Mouse (Mus musculus): ENCODE data around the gene Bcap31. TPM values are rescaled to one million over a fixed set of nuclear protein-coding genes. Genes with fewer than 3 reads are reported as not detected.

Bcap31 gene
- polyA plus RNA-seq, 1 experiment from 2014 or later = 244 TPM

DNA sequence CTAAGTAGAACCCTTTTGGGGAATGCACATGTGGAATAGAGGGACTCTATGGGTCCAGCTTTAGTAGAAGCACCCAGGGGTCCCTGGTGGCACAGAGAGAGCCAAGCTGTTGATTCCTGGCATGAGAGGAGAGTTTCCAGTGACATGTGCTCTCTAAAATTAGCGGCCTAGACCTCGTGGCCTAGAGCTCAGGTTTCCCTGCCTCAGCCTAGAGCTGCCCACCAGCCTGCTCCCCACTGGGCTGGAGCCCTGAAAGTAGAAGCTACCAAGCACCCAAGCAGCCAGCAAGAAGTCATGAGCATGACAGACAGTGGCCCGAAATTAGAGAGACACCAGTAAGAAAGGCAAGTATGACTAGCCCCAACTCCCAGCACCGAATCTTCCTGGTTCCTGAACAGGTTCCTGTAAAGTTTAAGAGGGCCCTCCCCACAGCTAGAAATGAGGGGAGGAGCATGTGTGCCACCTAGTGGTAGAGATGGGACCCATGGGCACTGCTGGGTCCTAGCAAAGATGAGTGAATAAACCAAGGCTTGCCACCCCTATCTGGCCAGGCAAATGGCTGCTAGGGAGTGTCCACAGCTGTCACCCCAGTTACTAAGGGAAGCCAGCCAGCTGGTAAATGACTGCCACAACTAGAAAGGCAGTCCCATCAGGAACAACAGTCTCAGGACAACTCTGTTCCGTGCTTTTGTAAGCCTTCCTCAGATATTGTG lies 24.9 kb downstream of the Bcap31 start:
- H3K27me3 ChIP-seq (replicated peaks; ENCODE audit: control insufficient read depth, insufficient read depth, low read length) = no peaks in the 10 kb centered on the region
- WGBS = 76% methylated on average over 5 of the region's 5 CpGs

DNA sequence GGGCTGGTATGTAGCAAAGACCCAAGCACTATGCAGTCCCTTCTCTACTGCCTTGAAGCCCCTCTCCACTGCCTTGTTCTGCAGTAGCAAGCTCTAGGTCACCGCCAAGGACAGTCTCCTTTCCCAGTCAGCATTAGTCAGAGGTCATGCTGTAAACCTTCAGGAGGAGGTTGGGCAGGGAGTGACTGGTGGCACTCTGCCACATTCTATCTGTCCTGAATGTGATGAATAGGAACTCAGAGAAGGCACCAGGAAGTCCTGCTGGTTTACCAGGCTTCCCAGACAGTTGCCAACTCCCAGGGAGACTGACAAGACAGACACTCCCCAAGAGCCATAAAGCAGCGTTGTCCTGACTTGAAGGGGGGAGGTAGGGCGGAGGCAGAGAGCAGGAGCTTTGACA lies 30.3 kb downstream of the Bcap31 start:
- 78% methylated on average over 3 of the region's 3 CpGs for WGBS
- Histone ChIP-seq H3K36me3 (ENCODE audit: control insufficient read depth, insufficient read depth, low read length) (peaks cover 49% of the 10 kb centered on the region; the same call in 1 of the 2 replicates), H3K4me1 (ENCODE audit: control insufficient read depth, insufficient read depth, low read length) (no peaks in the 10 kb centered on the region)

More for the DNA sequence above, 24.9 kb downstream of the Bcap31 start:
- peaks cover 27% of the 10 kb centered on the region; the same call in 1 of the 2 replicates for H3K36me3 ChIP-seq (ENCODE audit: control insufficient read depth, insufficient read depth, low read length)
- H3K27ac ChIP-seq (replicated peaks; ENCODE audit: low read depth, low read length) = no peak overlapping the region
- ATAC-seq (ENCODE audit: low read depth) (peak; percentile 67; the same call in 1 of the 2 replicates), DNase-seq (ENCODE audit: low spot score) (peak; percentile 24)
- H3K9ac ChIP-seq (ENCODE audit: low read depth, low read length) = no peak overlapping the region
- H3K4me1 ChIP-seq (ENCODE audit: control insufficient read depth, insufficient read depth, low read length) = no peaks in the 10 kb centered on the region
- no peak overlapping the region for H3K4me3 ChIP-seq (ENCODE audit: low read depth, low read length)
- no peaks in the 10 kb centered on the region for H3K9me3 ChIP-seq (ENCODE audit: control insufficient read depth, low read length)
- no peak overlapping the region for H3K4me2 ChIP-seq (ENCODE audit: low read depth, low read length)

DNA sequence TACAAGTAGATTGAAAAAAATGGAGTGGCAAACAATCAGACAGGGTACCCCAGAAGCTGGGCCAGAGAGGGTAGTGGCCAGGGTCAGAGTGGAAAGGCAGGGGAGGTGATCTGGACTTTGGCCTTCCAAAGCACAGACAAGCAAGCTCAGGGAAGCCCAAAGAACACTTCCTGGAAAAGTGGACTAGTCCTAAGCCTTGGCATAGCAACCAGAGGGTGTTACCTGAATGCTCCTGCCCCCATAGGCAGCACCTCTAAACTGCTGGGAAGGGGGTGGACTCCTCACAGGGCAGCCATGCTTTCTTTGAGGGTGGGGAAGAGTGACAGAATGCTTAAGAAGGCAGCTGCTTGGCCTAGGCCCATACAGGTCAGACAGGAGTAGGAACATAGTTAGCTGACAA lies 31.0 kb downstream of the Bcap31 start:
- no peaks in the 10 kb centered on the region for H3K4me1 ChIP-seq (ENCODE audit: control insufficient read depth, insufficient read depth, low read length)
- no peak overlapping the region for H3K27ac ChIP-seq (replicated peaks; ENCODE audit: low read depth, low read length)
- no peaks in the 10 kb centered on the region for H3K27me3 ChIP-seq (replicated peaks; ENCODE audit: control insufficient read depth, insufficient read depth, low read length)
- DNase-seq (ENCODE audit: low spot score) (no peak), ATAC-seq (ENCODE audit: low read depth) (no peak)
- H3K4me2 ChIP-seq (ENCODE audit: low read depth, low read length) = no peak overlapping the region
- H3K36me3 ChIP-seq (ENCODE audit: control insufficient read depth, insufficient read depth, low read length) = peaks cover 55% of the 10 kb centered on the region
- no peak overlapping the region for H3K9ac ChIP-seq (ENCODE audit: low read depth, low read length)
- no peak overlapping the region for H3K4me3 ChIP-seq (ENCODE audit: low read depth, low read length)
- H3K9me3 ChIP-seq (ENCODE audit: control insufficient read depth, low read length) = no peaks in the 10 kb centered on the region

More for the DNA sequence above, 30.3 kb downstream of the Bcap31 start:
- Histone ChIP-seq H3K9ac (ENCODE audit: low read depth, low read length) (no peak overlapping the region), H3K9me3 (ENCODE audit: control insufficient read depth, low read length) (no peaks in the 10 kb centered on the region), H3K4me3 (ENCODE audit: low read depth, low read length) (no peak overlapping the region), H3K27ac (replicated peaks; ENCODE audit: low read depth, low read length) (no peak overlapping the region), H3K27me3 (replicated peaks; ENCODE audit: control insufficient read depth, insufficient read depth, low read length) (no peaks in the 10 kb centered on the region), H3K4me2 (ENCODE audit: low read depth, low read length) (no peak overlapping the region)
- ATAC-seq (ENCODE audit: low read depth) (no peak), DNase-seq (ENCODE audit: low spot score) (no peak)

DNA sequence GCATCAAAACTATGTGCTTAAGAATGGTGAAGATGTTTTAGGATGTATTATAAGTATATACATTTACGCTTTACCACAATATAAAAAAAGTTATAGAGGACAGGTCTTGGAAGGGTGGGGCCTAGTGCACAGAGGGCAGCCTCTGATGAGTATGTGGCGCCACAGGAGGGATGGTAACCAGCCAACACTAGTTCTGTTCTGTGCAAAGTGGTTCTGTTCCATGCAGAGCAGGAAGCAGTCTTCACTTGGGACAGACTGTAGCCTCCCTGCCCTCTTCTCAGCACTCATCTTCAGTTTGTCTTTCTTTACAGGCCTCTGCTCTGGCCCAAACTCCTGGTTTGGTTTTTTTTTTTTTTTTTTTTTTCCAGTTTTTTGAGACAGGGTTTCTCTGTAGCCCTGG lies 31.8 kb downstream of the Bcap31 start:
- Histone ChIP-seq H3K36me3 (ENCODE audit: control insufficient read depth, insufficient read depth, low read length) (peaks cover 56% of the 10 kb centered on the region), H3K27me3 (replicated peaks; ENCODE audit: control insufficient read depth, insufficient read depth, low read length) (no peaks in the 10 kb centered on the region), H3K4me3 (ENCODE audit: low read depth, low read length) (no peak overlapping the region), H3K9ac (ENCODE audit: low read depth, low read length) (no peak overlapping the region), H3K4me1 (ENCODE audit: control insufficient read depth, insufficient read depth, low read length) (no peaks in the 10 kb centered on the region), H3K9me3 (ENCODE audit: control insufficient read depth, low read length) (no peaks in the 10 kb centered on the region), H3K27ac (replicated peaks; ENCODE audit: low read depth, low read length) (no peak overlapping the region), H3K4me2 (ENCODE audit: low read depth, low read length) (no peak overlapping the region)
- ATAC-seq (ENCODE audit: low read depth) (no peak), DNase-seq (ENCODE audit: low spot score) (no peak)
- 98% methylated on average over 2 of the region's 2 CpGs for WGBS

DNA sequence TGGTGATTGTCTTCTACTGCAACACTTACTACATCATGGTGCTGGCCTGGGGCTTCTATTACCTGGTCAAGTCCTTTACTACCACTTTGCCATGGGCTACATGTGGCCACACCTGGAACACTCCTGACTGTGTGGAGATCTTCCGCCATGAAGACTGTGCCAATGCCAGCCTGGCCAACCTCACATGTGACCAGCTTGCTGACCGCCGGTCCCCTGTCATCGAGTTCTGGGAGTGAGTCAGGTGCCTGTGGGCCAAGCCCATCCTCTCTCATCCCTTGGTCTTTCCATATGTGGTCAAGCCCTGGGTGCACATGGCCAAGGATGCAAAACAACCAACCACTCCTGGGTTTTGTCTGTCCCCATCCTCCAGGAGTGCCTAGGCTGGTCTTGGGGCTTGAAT lies 39.3 kb downstream of the Bcap31 start:
- no peak overlapping the region for H3K4me2 ChIP-seq (ENCODE audit: low read depth, low read length)
- DNase-seq (ENCODE audit: low spot score) = no peak
- 97% methylated on average over 4 of the region's 4 CpGs for WGBS

DNA sequence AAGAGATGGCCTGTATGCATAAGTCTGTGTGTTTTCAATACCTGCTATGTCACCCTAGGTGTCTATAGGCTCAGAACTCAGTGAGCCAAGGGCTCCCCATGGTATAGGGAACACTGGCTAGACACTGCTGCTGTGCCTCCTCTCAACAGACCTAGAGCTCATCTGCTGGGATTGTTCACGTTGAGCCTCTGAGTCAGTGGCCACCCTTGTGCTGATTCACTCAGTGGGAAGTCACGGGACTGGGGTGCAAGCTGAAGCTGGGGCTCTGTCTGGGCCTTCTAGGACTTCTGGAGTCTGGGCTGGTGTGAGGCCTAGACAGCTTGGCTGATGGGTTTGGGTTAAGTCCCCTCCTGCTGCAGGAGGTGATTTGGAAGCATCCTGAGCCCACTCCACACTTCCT lies 40.7 kb downstream of the Bcap31 start:
- no peak for ATAC-seq (ENCODE audit: low read depth)
- H3K36me3 ChIP-seq (ENCODE audit: control insufficient read depth, insufficient read depth, low read length) = peaks cover 31% of the 10 kb centered on the region
- H3K4me2 ChIP-seq (ENCODE audit: low read depth, low read length) = peak overlapping the region; percentile 63
- H3K4me3 ChIP-seq (ENCODE audit: low read depth, low read length) = peak overlapping the region; percentile 60
- no peaks in the 10 kb centered on the region for H3K27me3 ChIP-seq (replicated peaks; ENCODE audit: control insufficient read depth, insufficient read depth, low read length)
- DNase-seq (ENCODE audit: low spot score) = no peak
- H3K4me1 ChIP-seq (ENCODE audit: control insufficient read depth, insufficient read depth, low read length) = no peaks in the 10 kb centered on the region
- 0 out of 2 replicates have a peak overlapping the region, but pooled peaks have one; percentile 79 for H3K9ac ChIP-seq (ENCODE audit: low read depth, low read length)
- H3K27ac ChIP-seq (replicated peaks; ENCODE audit: low read depth, low read length) = no peak overlapping the region
- WGBS = 74% methylated on average over 2 of the region's 2 CpGs
- no peaks in the 10 kb centered on the region for H3K9me3 ChIP-seq (ENCODE audit: control insufficient read depth, low read length)

More for the DNA sequence above, 39.3 kb downstream of the Bcap31 start:
- Histone ChIP-seq H3K9me3 (ENCODE audit: control insufficient read depth, low read length) (no peaks in the 10 kb centered on the region), H3K4me1 (ENCODE audit: control insufficient read depth, insufficient read depth, low read length) (no peaks in the 10 kb centered on the region), H3K36me3 (ENCODE audit: control insufficient read depth, insufficient read depth, low read length) (peaks cover 37% of the 10 kb centered on the region), H3K27me3 (replicated peaks; ENCODE audit: control insufficient read depth, insufficient read depth, low read length) (no peaks in the 10 kb centered on the region), H3K27ac (replicated peaks; ENCODE audit: low read depth, low read length) (no peak overlapping the region), H3K4me3 (ENCODE audit: low read depth, low read length) (no peak overlapping the region), H3K9ac (ENCODE audit: low read depth, low read length) (no peak overlapping the region)
- ATAC-seq (ENCODE audit: low read depth) = no peak

DNA sequence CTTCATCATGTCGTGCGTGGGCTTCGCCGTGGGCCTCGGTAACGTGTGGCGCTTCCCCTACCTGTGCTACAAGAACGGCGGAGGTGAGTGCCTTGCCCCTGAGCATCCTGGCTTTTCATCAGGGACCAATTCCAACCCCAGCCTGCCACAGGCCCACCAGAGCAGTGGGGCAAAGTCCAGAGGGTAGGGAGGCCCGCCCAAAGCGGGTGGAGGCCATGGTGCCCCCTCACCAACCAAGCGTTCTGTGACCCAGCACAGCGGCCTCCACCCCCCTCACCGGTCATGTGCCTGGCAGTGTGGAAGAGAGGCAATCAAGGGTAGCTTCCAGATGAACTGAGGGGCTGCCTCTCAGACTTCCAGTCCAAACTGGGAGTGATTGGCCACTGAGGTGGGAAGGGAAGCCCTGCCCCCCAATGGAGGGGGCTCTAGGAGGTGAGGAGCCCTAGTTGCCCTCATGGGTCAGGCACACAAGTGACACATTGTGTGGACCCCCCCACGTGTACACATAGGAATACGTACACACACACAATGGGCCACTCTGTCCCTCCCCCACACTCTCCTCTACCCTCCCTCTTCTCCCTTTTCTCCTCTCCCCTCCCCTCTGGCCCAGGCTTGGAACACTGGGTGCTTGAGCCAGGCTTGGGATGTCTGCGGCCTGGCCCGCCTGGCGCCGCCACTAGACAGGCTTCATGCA lies 41.9 kb downstream of the Bcap31 start:
- peak overlapping the region; percentile 60 for H3K4me3 ChIP-seq (ENCODE audit: low read depth, low read length)
- DNase-seq (ENCODE audit: low spot score) = no peak
- H3K27ac ChIP-seq (replicated peaks; ENCODE audit: low read depth, low read length) = no peak overlapping the region
- H3K4me1 ChIP-seq (ENCODE audit: control insufficient read depth, insufficient read depth, low read length) = no peaks in the 10 kb centered on the region
- H3K9me3 ChIP-seq (ENCODE audit: control insufficient read depth, low read length) = no peaks in the 10 kb centered on the region
- peak overlapping the region; percentile 63 for H3K4me2 ChIP-seq (ENCODE audit: low read depth, low read length)
- WGBS = 44% methylated on average over 13 of the region's 20 CpGs
- peak overlapping the region; percentile 79 for H3K9ac ChIP-seq (ENCODE audit: low read depth, low read length)
- H3K27me3 ChIP-seq (replicated peaks; ENCODE audit: control insufficient read depth, insufficient read depth, low read length) = no peaks in the 10 kb centered on the region
- ATAC-seq (ENCODE audit: low read depth) = peak; percentile 24
- peaks cover 21% of the 10 kb centered on the region; the same call in 1 of the 2 replicates for H3K36me3 ChIP-seq (ENCODE audit: control insufficient read depth, insufficient read depth, low read length)

DNA sequence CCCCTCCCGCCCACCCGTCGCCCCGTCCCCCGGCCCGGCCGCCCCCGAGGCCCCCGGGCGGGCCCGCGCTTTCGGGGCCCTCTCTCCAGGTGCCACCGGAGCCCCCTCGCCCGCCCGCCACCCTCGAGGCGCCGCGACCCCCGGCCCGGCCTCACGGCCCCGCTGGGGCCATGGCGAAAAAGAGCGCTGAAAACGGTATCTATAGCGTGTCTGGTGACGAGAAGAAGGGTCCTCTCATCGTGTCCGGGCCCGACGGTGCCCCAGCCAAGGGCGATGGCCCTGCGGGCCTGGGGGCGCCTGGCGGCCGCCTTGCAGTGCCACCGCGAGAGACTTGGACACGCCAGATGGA lies 42.4 kb downstream of the Bcap31 start:
- Histone ChIP-seq H3K4me1 (ENCODE audit: control insufficient read depth, insufficient read depth, low read length) (no peaks in the 10 kb centered on the region), H3K36me3 (ENCODE audit: control insufficient read depth, insufficient read depth, low read length) (peaks cover 15% of the 10 kb centered on the region; the same call in 1 of the 2 replicates), H3K27ac (replicated peaks; ENCODE audit: low read depth, low read length) (no peak overlapping the region), H3K9me3 (ENCODE audit: control insufficient read depth, low read length) (no peaks in the 10 kb centered on the region), H3K27me3 (replicated peaks; ENCODE audit: control insufficient read depth, insufficient read depth, low read length) (no peaks in the 10 kb centered on the region), H3K4me2 (ENCODE audit: low read depth, low read length) (peak overlapping the region; percentile 63), H3K9ac (ENCODE audit: low read depth, low read length) (peak overlapping the region; percentile 79), H3K4me3 (ENCODE audit: low read depth, low read length) (peak overlapping the region; percentile 60)
- no peak for ATAC-seq (ENCODE audit: low read depth)
- no peak for DNase-seq (ENCODE audit: low spot score)
- WGBS = 19% methylated on average over 14 of the region's 42 CpGs
